Mouse (Mus musculus): ENCODE measurements at regions not wholly inside any gene's neighbourhood (a gene's known extent, or its start where the extent isn't known, plus 50 kb on each side); places are given as distances from the start of the nearest gene placed in this dataset.

- no peak for TF ChIP-seq CTCF (IDR thresholded peaks at IDR 0.05; ENCODE audit: low read depth)
- TF ChIP-seq EP300 (IDR thresholded peaks at IDR 0.05; ENCODE audit: low read depth): no peak
Measured at GRCm38 (mm10) chr8:76384282-76384637, 515.0 kb upstream of the Nr3c2 start.
